Mouse (Mus musculus): Measurements from ENCODE around the gene Taar9. TPM values are rescaled to one million over a fixed set of nuclear protein-coding genes. Genes with fewer than 3 reads are reported as not detected.
"Not testable (repeated sequence)": the region's sequence is repeated elsewhere in the genome, so short reads cannot be mapped to it uniquely, and the experiment has no call there.

Gene Taar9
- total RNA-seq, 2 experiments from 2014 or later: not detected

GRCm38 (mm10) chr10:24085936-24086335 lies 23.4 kb downstream of the Taar9 start:
- intact Hi-C loops (cut with DNase I): no loop called here
- DNase-seq: no peak

- intact Hi-C loops (cut with DNase I): loop anchor here (1.0 kb wide), 2 partner anchors 101 to 264 kb away; no protein-coding TSS in a partner anchor
- peak; percentile 51 to 67 for DNase-seq
These were observed 29.2 kb downstream of the Taar9 start for GRCm38 (mm10) chr10:24080166-24080565.

- intact Hi-C loops (cut with DNase I); DNase-seq: not testable (repeated sequence)
These were observed 33.1 kb downstream of the Taar9 start, which contains the start of gene Taar8a for GRCm38 (mm10) chr10:24076200-24076599. TSS of gene Taar8a (plus strand) at chr10:24076500.

- DNase-seq; intact Hi-C loops (cut with DNase I): not testable (repeated sequence)
These were observed 34.6 kb downstream of the Taar9 start for GRCm38 (mm10) chr10:24074751-24075150.

DNA sequence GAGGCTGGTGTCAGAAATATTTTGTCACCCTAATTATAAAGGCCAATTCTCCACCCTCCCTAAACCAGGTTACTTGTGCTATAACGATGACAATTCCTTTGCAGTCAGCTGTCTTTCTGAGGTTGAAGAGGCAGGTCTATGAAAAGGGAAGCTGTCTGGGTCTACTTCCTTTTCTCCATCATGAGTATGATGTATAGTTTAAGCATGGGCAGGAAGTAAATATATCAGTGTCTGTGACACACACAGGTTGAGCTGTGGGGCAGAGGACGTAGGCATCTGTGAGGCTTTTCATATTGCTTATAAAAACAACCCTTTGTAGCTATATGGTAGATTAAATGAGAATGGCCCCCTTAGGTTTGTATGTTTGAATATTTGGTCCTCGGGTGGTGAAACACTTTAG lies 50.3 kb downstream of the Taar9 start:
- intact Hi-C loops (cut with DNase I): no loop called here
- no peak for DNase-seq

Other genes starting within 250 kb of the Taar9 start
- 1 to 10 TPM; 1.5 to 2.1 TPM for gene Vnn1, start 214.8 kb downstream of the Taar9 start, total RNA-seq (2021)
- gene Taar1, start 189.2 kb downstream of the Taar9 start, total RNA-seq (2021): not detected
- gene Taar2, start 171.0 kb downstream of the Taar9 start, total RNA-seq (2021): not detected
- not detected for gene Taar3, start 160.0 kb downstream of the Taar9 start, total RNA-seq (2021)
- not detected for gene Taar4, start 149.0 kb downstream of the Taar9 start, total RNA-seq (2021)
- not detected for gene Taar5, start 138.8 kb downstream of the Taar9 start, total RNA-seq (2021)
- not detected for gene Taar6, start 123.9 kb downstream of the Taar9 start, total RNA-seq (2021)
- not detected for gene Taar7a, start 116.1 kb downstream of the Taar9 start, total RNA-seq (2021)
- not detected for gene Taar7b, start 109.6 kb downstream of the Taar9 start, total RNA-seq (2021)
- gene Taar7d, start 82.3 kb downstream of the Taar9 start, total RNA-seq (2021): not detected
- not detected for gene Taar7e, start 71.9 kb downstream of the Taar9 start, total RNA-seq (2021)
- not detected for gene Taar7f, start 60.0 kb downstream of the Taar9 start, total RNA-seq (2021)
- not detected for gene Taar8a, start 33.0 kb downstream of the Taar9 start, total RNA-seq (2021)
- not detected for gene Taar8b, start 17.2 kb downstream of the Taar9 start, total RNA-seq (2021)
- not detected for gene Taar8c, start 7.6 kb downstream of the Taar9 start, total RNA-seq (2021)
- gene Stx7, start 39.8 kb upstream of the Taar9 start, total RNA-seq (2021): 10 to 100 TPM; 44.9 to 54.6 TPM
- gene Moxd1, start 114.0 kb upstream of the Taar9 start, total RNA-seq (2021): 1 to 10 TPM in 1 of 2 experiments, under 1 TPM in 1; 0.92 to 1.5 TPM